Mouse (Mus musculus): ENCODE results near the gene Nrip1.
"Not testable (repeated sequence)": the region's sequence is repeated elsewhere in the genome, so short reads cannot be mapped to it uniquely, and the experiment has no call there.

Nrip1 gene

GRCm38 (mm10) chr16:76373671-76374091 lies at the start of gene Nrip1:
Nrip1 (minus strand) TSS chr16:76373827.
- peak; percentile 44 for DNase-seq (ENCODE audit: low spot score)

- no peak for DNase-seq (ENCODE audit: low spot score)
Measured at GRCm38 (mm10) chr16:76422531-76422930, 48.9 kb upstream of the Nrip1 start.

GRCm38 (mm10) chr16:76419849-76420248 lies 46.2 kb upstream of the Nrip1 start:
- no peak for DNase-seq (ENCODE audit: low spot score)

- DNase-seq (ENCODE audit: low spot score), result no peak
Measured at GRCm38 (mm10) chr16:76416477-76416876, 42.9 kb upstream of the Nrip1 start.

GRCm38 (mm10) chr16:76416060-76416438 lies 42.4 kb upstream of the Nrip1 start:
- DNase-seq (ENCODE audit: low spot score), result no peak

- no peak for DNase-seq (ENCODE audit: low spot score)
Measured at GRCm38 (mm10) chr16:76415407-76416059, 41.9 kb upstream of the Nrip1 start.

- DNase-seq (ENCODE audit: low spot score), result no peak
Measured at GRCm38 (mm10) chr16:76414528-76414927, 40.9 kb upstream of the Nrip1 start.

GRCm38 (mm10) chr16:76413581-76413980 lies 40.0 kb upstream of the Nrip1 start:
- DNase-seq (ENCODE audit: low spot score), result no peak

GRCm38 (mm10) chr16:76409355-76409722 lies 35.7 kb upstream of the Nrip1 start:
- no peak for DNase-seq (ENCODE audit: low spot score)

- DNase-seq (ENCODE audit: low spot score), result no peak
Measured at GRCm38 (mm10) chr16:76408696-76409354, 35.2 kb upstream of the Nrip1 start.

GRCm38 (mm10) chr16:76408241-76408640 lies 34.6 kb upstream of the Nrip1 start:
- DNase-seq (ENCODE audit: low spot score), result no peak

GRCm38 (mm10) chr16:76407321-76407920 lies 33.8 kb upstream of the Nrip1 start:
- no peak for DNase-seq (ENCODE audit: low spot score)

GRCm38 (mm10) chr16:76406897-76407296 lies 33.3 kb upstream of the Nrip1 start:
- DNase-seq (ENCODE audit: low spot score), result no peak

- no peak for DNase-seq (ENCODE audit: low spot score)
Measured at GRCm38 (mm10) chr16:76406319-76406718, 32.7 kb upstream of the Nrip1 start.

- not testable (repeated sequence) for DNase-seq (ENCODE audit: low spot score)
Measured at GRCm38 (mm10) chr16:76403305-76403704, 29.7 kb upstream of the Nrip1 start.

GRCm38 (mm10) chr16:76396512-76396911 lies 22.9 kb upstream of the Nrip1 start:
- DNase-seq (ENCODE audit: low spot score), result no peak

- DNase-seq (ENCODE audit: low spot score), result no peak
Measured at GRCm38 (mm10) chr16:76393267-76393666, 19.6 kb upstream of the Nrip1 start.

GRCm38 (mm10) chr16:76386496-76386895 lies 12.9 kb upstream of the Nrip1 start:
- DNase-seq (ENCODE audit: low spot score), result no peak

GRCm38 (mm10) chr16:76386071-76386470 lies 12.4 kb upstream of the Nrip1 start:
- DNase-seq (ENCODE audit: low spot score), result no peak

GRCm38 (mm10) chr16:76377211-76377610 lies 3.6 kb upstream of the Nrip1 start:
- DNase-seq (ENCODE audit: low spot score), result no peak

GRCm38 (mm10) chr16:76376661-76377060 lies 3.0 kb upstream of the Nrip1 start:
- DNase-seq (ENCODE audit: low spot score), result no peak

- DNase-seq (ENCODE audit: low spot score), result peak; percentile 75
Measured at GRCm38 (mm10) chr16:76372941-76373561, 576 bp downstream of the Nrip1 start.
